Mouse (Mus musculus) heart, embryonic 13.5 days (tissue): ENCODE results near the gene Igf2bp3. TPM values are rescaled to one million over a fixed set of nuclear protein-coding genes. Genes with fewer than 3 reads are reported as not detected.

Experiments
- ATAC-seq: fragments of 200-750 bp; cut with Nextera tagmentation; 2 replicates; pipeline ENCODE4 v1.8.0; 2017; ENCODE audit warnings: moderate TSS enrichment; ENCODE audit not compliant: insufficient number of reproducible peaks, low FRiP score, low TSS enrichment; ENCODE audit errors: extremely low read depth
- H3K27ac ChIP-seq: fragments of 300-500 bp; sonication (generic); replicated peaks from 2 replicates; pipeline ENCODE4 v1.5.1; 2015; ENCODE audit warnings: moderate library complexity, mild to moderate bottlenecking, inconsistent platforms
- H3K27me3 ChIP-seq: fragments of 300-500 bp; sonication (generic); replicated peaks from 2 replicates; pipeline ENCODE4 v1.6.1; 2015; ENCODE audit warnings: mild to moderate bottlenecking, inconsistent platforms
- H3K36me3 ChIP-seq: fragments of 300-500 bp; sonication (generic); 2 replicates; pipeline ENCODE4 v1.6.1; 2015; ENCODE audit warnings: mild to moderate bottlenecking, inconsistent platforms
- H3K4me1 ChIP-seq: fragments of 300-500 bp; sonication (generic); 2 replicates; pipeline ENCODE4 v1.6.1; 2015; ENCODE audit warnings: inconsistent platforms
- H3K4me2 ChIP-seq: fragments of 300-500 bp; sonication (generic); 2 replicates; pipeline ENCODE4 v1.6.1; 2015; ENCODE audit warnings: inconsistent platforms, mild to moderate bottlenecking, moderate library complexity
- H3K4me3 ChIP-seq: fragments of 300-500 bp; sonication (generic); 2 replicates; pipeline ENCODE4 v1.5.1; 2015; ENCODE audit warnings: moderate library complexity, mild to moderate bottlenecking, inconsistent platforms
- H3K9ac ChIP-seq: fragments of 300-500 bp; sonication (generic); 2 replicates; pipeline ENCODE4 v1.6.1; 2015; ENCODE audit warnings: inconsistent platforms, mild to moderate bottlenecking, moderate library complexity
- H3K9me3 ChIP-seq: fragments of 300-500 bp; sonication (generic); 2 replicates; pipeline ENCODE4 v1.6.1; 2016; ENCODE audit warnings: inconsistent platforms
- WGBS: fragments of 180-500 bp; shearing (Covaris S2); methylation state at CpG from one replicate; pipeline ENCODE4 v1.1.7; 2015; ENCODE audit warnings: mixed read lengths; 5-methylcytosine and 5-hydroxymethylcytosine counted together
- polyA plus RNA-seq: library from polyadenylated mRNA; unstranded; fragments of >200 nt; fragmentation: Nextera tagmentation; extraction: Ambion mirVana; gene quantifications from 2 replicates; pipeline ENCODE4 v1.2.1, GENCODE M21; 2015

Igf2bp3 gene
- polyA plus RNA-seq, 1 experiment from 2014 or later: 39.2 TPM

GRCm38 (mm10) chr6:49241562-49241961 is 26.8 kb upstream of the Igf2bp3 start:
- Histone ChIP-seq H3K9ac (no peak overlapping the region), H3K9me3 (no peaks in the 10 kb centered on the region), H3K36me3 (peaks cover 50% of the 10 kb centered on the region), H3K4me3 (no peak overlapping the region), H3K27me3 (no peaks in the 10 kb centered on the region), H3K4me1 (no peaks in the 10 kb centered on the region), H3K27ac (no peak overlapping the region), H3K4me2 (no peak overlapping the region)
- no peak for ATAC-seq
- 100% methylated on average over 1 of the region's 1 CpGs for WGBS

- Histone ChIP-seq H3K36me3 (peaks cover 4% of the 10 kb centered on the region), H3K9me3 (no peaks in the 10 kb centered on the region), H3K4me2 (no peak overlapping the region), H3K4me1 (no peaks in the 10 kb centered on the region), H3K9ac (no peak overlapping the region), H3K27me3 (no peaks in the 10 kb centered on the region), H3K4me3 (no peak overlapping the region), H3K27ac (no peak overlapping the region)
- WGBS: 52% methylated on average over 9 of the region's 9 CpGs
- peak; percentile 100 for ATAC-seq
Measured at GRCm38 (mm10) chr6:49236331-49236730, 21.6 kb upstream of the Igf2bp3 start.

- H3K9ac ChIP-seq: no peak overlapping the region
- no peak overlapping the region for H3K4me2 ChIP-seq
- ATAC-seq: no peak
- 0 out of 2 replicates have a peak, but pooled peaks cover 3% of the 10 kb centered on the region for H3K4me1 ChIP-seq
- no peaks in the 10 kb centered on the region for H3K36me3 ChIP-seq
- H3K27me3 ChIP-seq: no peaks in the 10 kb centered on the region
- H3K9me3 ChIP-seq: no peaks in the 10 kb centered on the region
- 52% methylated on average over 4 of the region's 4 CpGs for WGBS
- no peak overlapping the region for H3K27ac ChIP-seq
- no peak overlapping the region for H3K4me3 ChIP-seq
Measured at GRCm38 (mm10) chr6:49233356-49233755, 18.6 kb upstream of the Igf2bp3 start.

GRCm38 (mm10) chr6:49228126-49228679 is 13.4 kb upstream of the Igf2bp3 start:
- no peaks in the 10 kb centered on the region for H3K9me3 ChIP-seq
- H3K36me3 ChIP-seq: no peaks in the 10 kb centered on the region
- no peak for ATAC-seq
- H3K27ac ChIP-seq: no peak overlapping the region
- no peaks in the 10 kb centered on the region for H3K27me3 ChIP-seq
- WGBS: 9% methylated on average over 7 of the region's 7 CpGs
- no peak overlapping the region for H3K9ac ChIP-seq
- H3K4me1 ChIP-seq: 0 out of 2 replicates have a peak, but pooled peaks cover 9% of the 10 kb centered on the region
- H3K4me3 ChIP-seq: no peak overlapping the region
- peak overlapping the region; percentile 32; the same call in 1 of the 2 replicates for H3K4me2 ChIP-seq

- no peak overlapping the region for H3K27ac ChIP-seq
- no peak for ATAC-seq
- no peaks in the 10 kb centered on the region for H3K36me3 ChIP-seq
- peak overlapping the region; percentile 56 for H3K4me2 ChIP-seq
- H3K4me3 ChIP-seq: peak overlapping the region; percentile 24; the same call in 1 of the 2 replicates
- H3K9ac ChIP-seq: no peak overlapping the region
- WGBS: 7% methylated on average over 15 of the region's 15 CpGs
- H3K4me1 ChIP-seq: 0 out of 2 replicates have a peak, but pooled peaks cover 9% of the 10 kb centered on the region
- no peaks in the 10 kb centered on the region for H3K27me3 ChIP-seq
- no peaks in the 10 kb centered on the region for H3K9me3 ChIP-seq
Measured at GRCm38 (mm10) chr6:49227184-49227735, 12.5 kb upstream of the Igf2bp3 start.

- H3K4me2 ChIP-seq: no peak overlapping the region
- WGBS: 86% methylated on average over 3 of the region's 3 CpGs
- H3K27me3 ChIP-seq: no peaks in the 10 kb centered on the region
- H3K4me1 ChIP-seq: peaks cover 13% of the 10 kb centered on the region
- H3K9me3 ChIP-seq: no peaks in the 10 kb centered on the region
- no peak overlapping the region for H3K27ac ChIP-seq
- H3K9ac ChIP-seq: no peak overlapping the region
- no peak for ATAC-seq
- H3K36me3 ChIP-seq: no peaks in the 10 kb centered on the region
- H3K4me3 ChIP-seq: no peak overlapping the region
Measured at GRCm38 (mm10) chr6:49225728-49226123, 11.0 kb upstream of the Igf2bp3 start.

GRCm38 (mm10) chr6:49224923-49225727 is 10.4 kb upstream of the Igf2bp3 start:
- no peak overlapping the region for H3K27ac ChIP-seq
- H3K4me1 ChIP-seq: peaks cover 16% of the 10 kb centered on the region
- ATAC-seq: no peak
- no peaks in the 10 kb centered on the region for H3K36me3 ChIP-seq
- no peak overlapping the region for H3K4me2 ChIP-seq
- no peaks in the 10 kb centered on the region for H3K27me3 ChIP-seq
- no peak overlapping the region for H3K4me3 ChIP-seq
- H3K9ac ChIP-seq: no peak overlapping the region
- WGBS: 60% methylated on average over 11 of the region's 11 CpGs
- H3K9me3 ChIP-seq: no peaks in the 10 kb centered on the region

- peaks cover 14% of the 10 kb centered on the region for H3K4me1 ChIP-seq
- H3K9me3 ChIP-seq: no peaks in the 10 kb centered on the region
- peak overlapping the region; percentile 56 for H3K4me2 ChIP-seq
- H3K4me3 ChIP-seq: peak overlapping the region; percentile 23; the same call in 1 of the 2 replicates
- H3K27ac ChIP-seq: no peak overlapping the region; the same call in 1 of the 2 replicates
- no peak for ATAC-seq
- no peaks in the 10 kb centered on the region for H3K27me3 ChIP-seq
- no peaks in the 10 kb centered on the region for H3K36me3 ChIP-seq
- WGBS: 1% methylated on average over 7 of the region's 7 CpGs
- H3K9ac ChIP-seq: peak overlapping the region; percentile 63; the same call in 1 of the 2 replicates
Measured at GRCm38 (mm10) chr6:49221906-49222305, 7.1 kb upstream of the Igf2bp3 start.

- peak overlapping the region; percentile 64 for H3K4me2 ChIP-seq
- no peaks in the 10 kb centered on the region for H3K9me3 ChIP-seq
- peak overlapping the region; percentile 64 for H3K9ac ChIP-seq
- H3K27ac ChIP-seq: no peak overlapping the region
- peak overlapping the region; percentile 40 for H3K4me3 ChIP-seq
- ATAC-seq: no peak
- H3K27me3 ChIP-seq: no peaks in the 10 kb centered on the region
- peaks cover 15% of the 10 kb centered on the region for H3K4me1 ChIP-seq
- 7% methylated on average over 16 of the region's 16 CpGs for WGBS
- H3K36me3 ChIP-seq: no peaks in the 10 kb centered on the region
Measured at GRCm38 (mm10) chr6:49219920-49220604, 5.3 kb upstream of the Igf2bp3 start.

GRCm38 (mm10) chr6:49219001-49219560 is 4.3 kb upstream of the Igf2bp3 start:
- H3K9me3 ChIP-seq: no peaks in the 10 kb centered on the region
- ATAC-seq: no peak
- no peaks in the 10 kb centered on the region for H3K36me3 ChIP-seq
- H3K27ac ChIP-seq: no peak overlapping the region
- peaks cover 15% of the 10 kb centered on the region for H3K4me1 ChIP-seq
- no peak overlapping the region for H3K9ac ChIP-seq
- 31% methylated on average over 4 of the region's 4 CpGs for WGBS
- no peak overlapping the region for H3K4me3 ChIP-seq
- H3K27me3 ChIP-seq: no peaks in the 10 kb centered on the region
- no peak overlapping the region for H3K4me2 ChIP-seq

GRCm38 (mm10) chr6:49218275-49218802 is 3.6 kb upstream of the Igf2bp3 start:
- ATAC-seq: no peak
- WGBS: under 1% methylated on average over 31 of the region's 31 CpGs
- no peaks in the 10 kb centered on the region for H3K9me3 ChIP-seq
- peaks cover 17% of the 10 kb centered on the region for H3K4me1 ChIP-seq
- H3K27ac ChIP-seq: no peak overlapping the region
- peak overlapping the region; percentile 94 for H3K9ac ChIP-seq
- H3K4me3 ChIP-seq: peak overlapping the region; percentile 74
- H3K27me3 ChIP-seq: no peaks in the 10 kb centered on the region
- H3K4me2 ChIP-seq: peak overlapping the region; percentile 92
- H3K36me3 ChIP-seq: no peaks in the 10 kb centered on the region
